ENCODE assay signal across 7 mouse cellular contexts in the genomic region with DNA sequence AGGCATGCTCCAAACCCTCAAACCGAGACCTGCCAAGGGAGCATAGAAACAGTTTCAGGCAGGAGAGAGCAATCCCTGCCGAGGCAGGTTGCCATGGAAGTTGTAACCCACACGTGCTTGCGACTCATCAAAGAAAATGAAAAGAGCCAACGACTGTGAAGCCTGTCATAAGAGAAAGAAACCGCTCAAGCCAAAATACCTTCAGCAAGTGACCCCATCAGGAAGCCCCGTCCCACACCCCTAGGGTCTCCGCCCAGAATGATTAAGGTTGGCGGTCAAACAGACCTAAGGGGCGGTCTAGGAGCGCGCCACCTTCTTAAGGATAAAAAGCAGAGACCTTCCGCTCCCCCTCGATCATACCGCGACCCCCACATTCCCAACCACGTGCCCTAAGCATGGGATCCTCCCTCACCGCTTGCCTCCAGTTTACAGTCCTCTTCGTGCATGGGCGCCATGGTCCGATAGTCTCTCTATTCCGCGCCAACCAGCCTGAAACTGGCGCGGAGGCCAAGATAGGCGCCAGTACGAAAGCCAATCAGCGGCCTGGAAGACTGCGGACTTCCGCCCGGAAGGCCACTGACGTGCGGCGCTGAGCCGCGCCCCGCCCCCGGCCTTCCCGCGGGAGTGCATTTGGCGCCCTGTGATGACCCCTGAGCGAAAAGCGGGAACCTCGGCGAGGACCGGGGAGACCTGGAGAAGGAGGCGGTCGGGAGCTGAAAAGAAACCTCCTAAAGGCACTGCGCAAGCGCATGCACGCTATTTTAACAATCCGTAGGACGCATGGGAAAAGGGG. TPM values are rescaled to one million over a fixed set of nuclear protein-coding genes. Genes with fewer than 3 reads are reported as not detected.
DNase-seq lines count a peak whose midpoint lies in the region; ATAC-seq lines count a peak whose summit lies in the region.

A gene (minus strand): TSS at position 499 of the 793 bp plus-strand sequence.

- peak within 1 kb of the TSS; percentile 55 for H3K9ac ChIP-seq in limb, embryonic 11.5 days (ENCODE audit: low read length)
- H3K9ac ChIP-seq in midbrain, embryonic 14.5 days (replicated peaks; ENCODE audit: low read length) = peak within 1 kb of the TSS; percentile 45; the same call in 1 of the 2 replicates

- 18% methylated on average over 53 of the region's 53 CpGs for WGBS in embryonic facial prominence, embryonic 10.5 days
- WGBS in limb, embryonic 11.5 days = 12% methylated on average over 53 of the region's 53 CpGs
- 20% methylated on average over 53 of the region's 53 CpGs for WGBS in midbrain, embryonic 14.5 days

- peak; percentile 90 for DNase-seq in adrenal gland, postnatal 10 days
- DNase-seq in embryonic facial prominence, embryonic 10.5 days (ENCODE audit: low spot score) = peak; percentile 92
- peak; percentile 99 for DNase-seq in heart, adult 11 months
- peak; percentile 83 for DNase-seq in kidney, adult 18-20 months
- DNase-seq in limb, embryonic 11.5 days (ENCODE audit: low spot score) = peak; percentile 84
- DNase-seq in midbrain, embryonic 14.5 days = peak; percentile 88
- peak; percentile 62 to 65 for DNase-seq in spleen, adult 18-20 months

- H3K36me3 ChIP-seq in embryonic facial prominence, embryonic 10.5 days (replicated peaks) = no peaks in the 10 kb centered on the region
- H3K36me3 ChIP-seq in limb, embryonic 11.5 days (ENCODE audit: control insufficient read depth, insufficient read depth, low read length) = no peaks in the 10 kb centered on the region
- no peaks in the 10 kb centered on the region for H3K36me3 ChIP-seq in midbrain, embryonic 14.5 days (ENCODE audit: control insufficient read depth, insufficient read depth, low read length)

- peaks cover 7% of the 10 kb centered on the region for H3K27me3 ChIP-seq in embryonic facial prominence, embryonic 10.5 days (replicated peaks; ENCODE audit: low read depth, poor library complexity, severe bottlenecking)
- no peaks in the 10 kb centered on the region; the same call in 1 of the 2 replicates for H3K27me3 ChIP-seq in limb, embryonic 11.5 days (ENCODE audit: control insufficient read depth, insufficient read depth, low read length)
- no peaks in the 10 kb centered on the region for H3K27me3 ChIP-seq in midbrain, embryonic 14.5 days (ENCODE audit: control insufficient read depth, insufficient read depth, low read length)

- no peaks in the 10 kb centered on the region for H3K4me1 ChIP-seq in embryonic facial prominence, embryonic 10.5 days
- no peaks in the 10 kb centered on the region for H3K4me1 ChIP-seq in limb, embryonic 11.5 days (ENCODE audit: control insufficient read depth, insufficient read depth, low read length)
- no peaks in the 10 kb centered on the region for H3K4me1 ChIP-seq in midbrain, embryonic 14.5 days (ENCODE audit: control insufficient read depth, insufficient read depth, low read length)

- no peaks in the 10 kb centered on the region for H3K9me3 ChIP-seq in embryonic facial prominence, embryonic 10.5 days
- no peaks in the 10 kb centered on the region for H3K9me3 ChIP-seq in limb, embryonic 11.5 days (ENCODE audit: control insufficient read depth, low read length)
- no peaks in the 10 kb centered on the region for H3K9me3 ChIP-seq in midbrain, embryonic 14.5 days (ENCODE audit: control insufficient read depth, low read length)

- peak within 1 kb of the TSS; percentile 86 for H3K27ac ChIP-seq in embryonic facial prominence, embryonic 10.5 days (replicated peaks)
- H3K27ac ChIP-seq in limb, embryonic 11.5 days (replicated peaks; ENCODE audit: low read depth, low read length) = no peak within 1 kb of the TSS
- peak within 1 kb of the TSS; percentile 20; the same call in 1 of the 2 replicates for H3K27ac ChIP-seq in midbrain, embryonic 14.5 days (replicated peaks; ENCODE audit: low read depth, low read length)

- H3K4me2 ChIP-seq in limb, embryonic 11.5 days (ENCODE audit: low read depth, severe bottlenecking) = peak within 1 kb of the TSS; percentile 45
- H3K4me2 ChIP-seq in midbrain, embryonic 14.5 days (ENCODE audit: low read length) = peak within 1 kb of the TSS; percentile 58

- H3K4me3 ChIP-seq in embryonic facial prominence, embryonic 10.5 days = peak within 1 kb of the TSS; percentile 63
- H3K4me3 ChIP-seq in limb, embryonic 11.5 days (ENCODE audit: low read depth, low read length) = peak within 1 kb of the TSS; percentile 46
- H3K4me3 ChIP-seq in midbrain, embryonic 14.5 days (replicated peaks; ENCODE audit: low read depth, low read length) = peak within 1 kb of the TSS; percentile 48

- ATAC-seq in limb, embryonic 11.5 days (ENCODE audit: insufficient number of reproducible peaks, low FRiP score, low TSS enrichment, low read depth) = peak; percentile 98
- peak; percentile 98 for ATAC-seq in midbrain, embryonic 14.5 days (ENCODE audit: low FRiP score, low TSS enrichment)

RNA-seq across cellular contexts. Expression of the gene that starts here (rescaled TPM):
- 10 to 100 TPM; 17.1 to 23.3 TPM for total RNA-seq in adrenal gland, postnatal 10 days (2021)
- 27.9 and 28.4 TPM in 2 replicates for polyA plus RNA-seq in embryonic facial prominence, embryonic 10.5 days (2016; fragmentation: Nextera tagmentation; extraction: Ambion mirVana)
- 26.2 and 34.5 TPM in 2 replicates for polyA plus RNA-seq in limb, embryonic 11.5 days (2014; fragmentation: Nextera tagmentation; extraction: Ambion mirVana)
- 5.0 and 6.4 TPM in 2 replicates for polyA plus RNA-seq in midbrain, embryonic 14.5 days (2014; fragmentation: Nextera tagmentation; extraction: Ambion mirVana)
